Mouse (Mus musculus): ENCODE results near the gene Dis3. TPM values are rescaled to one million over a fixed set of nuclear protein-coding genes. Genes with fewer than 3 reads are reported as not detected.

Dis3 gene
- 37.4 TPM for polyA plus RNA-seq (2017; shearing (Covaris generic))

GRCm38 (mm10) chr14:99099267-99099966 lies at the start of gene Dis3, which contains the start of gene Pibf1:
TSS of gene Dis3 (minus strand) at chr14:99099770.
TSS of gene Pibf1 (plus strand) at chr14:99099424.

DNA sequence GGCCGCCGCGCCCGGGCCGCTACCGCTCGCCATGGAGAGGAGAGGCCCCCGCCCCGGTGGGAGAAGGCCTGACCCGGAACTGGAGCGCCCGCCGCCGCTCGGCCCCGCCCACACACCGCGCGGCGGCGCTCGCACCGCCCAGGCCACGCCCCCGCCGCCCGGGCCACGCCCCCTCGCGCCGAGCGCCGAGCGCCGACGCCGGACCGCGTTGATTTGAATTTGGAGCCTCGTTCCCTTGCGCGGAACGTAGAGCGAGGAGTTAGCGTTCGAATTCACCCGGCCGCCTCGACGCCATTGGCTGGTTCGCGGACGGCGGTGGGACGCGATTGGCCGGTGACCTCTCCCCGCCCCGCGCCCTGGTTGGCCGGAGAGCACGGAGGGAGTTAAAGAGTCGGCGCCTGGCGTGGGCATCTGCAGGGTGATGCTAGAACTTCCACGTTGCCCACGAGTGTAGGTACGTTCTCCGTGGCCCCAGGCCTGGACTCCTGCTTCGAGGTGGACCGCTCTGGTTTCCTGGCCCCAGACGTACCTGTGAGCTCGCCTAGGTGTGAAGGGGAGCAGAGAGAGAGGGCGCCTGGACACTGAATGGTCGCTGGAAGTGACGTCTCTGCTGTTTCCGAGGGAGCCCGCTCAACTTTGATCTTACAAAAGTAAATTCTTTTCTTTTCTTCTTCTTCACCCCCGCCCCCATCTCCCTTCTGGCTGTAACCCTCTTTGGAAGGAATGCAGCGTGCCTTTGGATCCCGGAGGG lies 53.4 kb downstream of the Dis3 start, which contains the start of the genes Mzt1 and Bora:
Mzt1 (minus strand) TSS at position 104 of the 751 bp plus-strand sequence.
Bora (plus strand) TSS at position 192 of the 751 bp plus-strand sequence.

Other genes starting within 250 kb of the Dis3 start
- 8.4 TPM for gene Rpl36a-ps1, start 105.5 kb downstream of the Dis3 start, polyA plus RNA-seq (2017; shearing (Covaris generic))
- 50.7 TPM for gene Mzt1, start 53.6 kb downstream of the Dis3 start, polyA plus RNA-seq (2017; shearing (Covaris generic))
- 28.0 TPM for gene Bora, start 53.5 kb downstream of the Dis3 start, polyA plus RNA-seq (2017; shearing (Covaris generic))
- gene Pibf1, start 346 bp downstream of the Dis3 start, polyA plus RNA-seq (2017; shearing (Covaris generic)) = 20.1 TPM
- 0.07 TPM for gene Klf5, start 198.9 kb upstream of the Dis3 start, polyA plus RNA-seq (2017; shearing (Covaris generic))